Mouse (Mus musculus) embryonic stem cell, embryonic (primary cell): ENCODE measurements around the gene Cyfip2.

Experiments
- CTCF ChIA-PET, 4 experiments: fragments of 300-600 bp in 2 of 4; fragments of 350-600 bp in 2 of 4; sonication (Branson Sonifier 250); formaldehyde crosslinking; loops; one replicate each; lab custom pipeline; 2022; ENCODE audit warnings: inconsistent platforms in 2 of 4; lab: Charles Lee
- POLR2A ChIA-PET, 4 experiments: fragments of 300-600 bp in 2 of 4; fragments of 350-600 bp in 2 of 4; sonication (Branson Sonifier 250); formaldehyde crosslinking; loops; one replicate each; lab custom pipeline; 2022; ENCODE audit warnings: antibody characterized with exemption in 4 of 4, inconsistent platforms in 1 of 4; lab: Charles Lee

Cyfip2 gene

GRCm38 (mm10) chr11:46309808-46310555, 2.7 kb downstream of the Cyfip2 start:
- POLR2A ChIA-PET: interaction anchor here in 2 of 4 experiments (0.6 to 0.8 kb wide), 2 partner anchors 33 to 60 kb away, joined by 3 read pairs; no protein-coding TSS in a partner anchor
- CTCF ChIA-PET: interaction anchor here in 1 of 4 experiments (0.5 to 4.4 kb wide), 2 partner anchors 15 to 33 kb away, joined by 3 to 19 read pairs; no protein-coding TSS in a partner anchor

DNA sequence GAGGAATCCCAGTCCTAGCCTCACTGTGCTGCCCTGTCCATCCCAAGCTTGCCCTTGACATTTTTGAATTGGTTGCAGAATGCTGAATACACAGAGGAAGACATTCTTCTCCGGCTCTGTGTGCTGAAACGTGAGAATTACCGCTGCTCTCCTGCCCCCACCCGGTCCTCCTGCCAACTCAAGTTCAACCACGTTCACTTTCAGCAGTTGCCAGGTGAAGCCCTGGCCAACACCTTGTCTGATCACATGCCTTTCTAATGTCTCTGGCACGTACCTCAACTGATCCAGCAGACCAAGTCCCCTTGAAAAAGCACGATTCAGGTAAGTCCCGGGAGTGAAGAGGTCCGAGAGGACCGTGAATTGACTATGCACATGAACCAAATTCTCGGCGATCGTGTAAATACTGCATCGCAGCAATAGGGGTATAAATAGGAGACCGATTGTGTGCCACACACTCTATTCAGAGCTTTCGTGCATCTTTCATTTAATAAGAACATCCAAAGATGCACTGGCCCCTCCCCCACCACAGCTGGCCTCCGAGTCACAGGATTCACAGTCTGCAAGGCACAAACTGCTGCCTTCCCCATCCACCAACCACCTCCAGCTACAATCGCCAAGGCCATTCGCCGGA, 3.4 kb downstream of the Cyfip2 start:
- POLR2A ChIA-PET: interaction anchor here in 1 of 4 experiments (0.8 kb wide), 1 partner anchor 32 kb away, joined by 3 read pairs; no protein-coding TSS in a partner anchor

GRCm38 (mm10) chr11:46308271-46308974, 4.2 kb downstream of the Cyfip2 start:
- POLR2A ChIA-PET: no interaction called here

More for the DNA sequence above, 3.4 kb downstream of the Cyfip2 start:
- CTCF ChIA-PET: interaction anchor here in 2 of 4 experiments (0.5 to 4.4 kb wide), 3 partner anchors 15 to 72 kb away, joined by 3 to 19 read pairs (median 3); no protein-coding TSS in a partner anchor

GRCm38 (mm10) chr11:46307768-46308167, 4.9 kb downstream of the Cyfip2 start:
- POLR2A ChIA-PET: no interaction called here

More at GRCm38 (mm10) chr11:46308271-46308974, 4.2 kb downstream of the Cyfip2 start:
- CTCF ChIA-PET: interaction anchor here in 1 of 4 experiments (1.3 kb wide), 1 partner anchor 32 kb away, joined by 4 read pairs; no protein-coding TSS in a partner anchor

GRCm38 (mm10) chr11:46306776-46307175, 5.9 kb downstream of the Cyfip2 start:
- CTCF ChIA-PET: interaction anchor here in 1 of 4 experiments (1.0 kb wide), 1 partner anchor 30 kb away, joined by 3 read pairs; no protein-coding TSS in a partner anchor
- POLR2A ChIA-PET: no interaction called here

More at GRCm38 (mm10) chr11:46307768-46308167, 4.9 kb downstream of the Cyfip2 start:
- CTCF ChIA-PET: interaction anchor here in 1 of 4 experiments (1.3 kb wide), 1 partner anchor 31 kb away, joined by 4 read pairs; no protein-coding TSS in a partner anchor

- CTCF ChIA-PET: interaction anchor here in 2 of 4 experiments (0.6 to 1.0 kb wide), 2 partner anchors 29 to 100 kb away, joined by 3 to 4 read pairs; no protein-coding TSS in a partner anchor
- POLR2A ChIA-PET: interaction anchor here in 1 of 4 experiments (0.5 to 0.8 kb wide), 3 partner anchors 13 to 327 kb away, joined by 3 read pairs; no protein-coding TSS in a partner anchor
These were observed 6.7 kb downstream of the Cyfip2 start for GRCm38 (mm10) chr11:46305881-46306520.

DNA sequence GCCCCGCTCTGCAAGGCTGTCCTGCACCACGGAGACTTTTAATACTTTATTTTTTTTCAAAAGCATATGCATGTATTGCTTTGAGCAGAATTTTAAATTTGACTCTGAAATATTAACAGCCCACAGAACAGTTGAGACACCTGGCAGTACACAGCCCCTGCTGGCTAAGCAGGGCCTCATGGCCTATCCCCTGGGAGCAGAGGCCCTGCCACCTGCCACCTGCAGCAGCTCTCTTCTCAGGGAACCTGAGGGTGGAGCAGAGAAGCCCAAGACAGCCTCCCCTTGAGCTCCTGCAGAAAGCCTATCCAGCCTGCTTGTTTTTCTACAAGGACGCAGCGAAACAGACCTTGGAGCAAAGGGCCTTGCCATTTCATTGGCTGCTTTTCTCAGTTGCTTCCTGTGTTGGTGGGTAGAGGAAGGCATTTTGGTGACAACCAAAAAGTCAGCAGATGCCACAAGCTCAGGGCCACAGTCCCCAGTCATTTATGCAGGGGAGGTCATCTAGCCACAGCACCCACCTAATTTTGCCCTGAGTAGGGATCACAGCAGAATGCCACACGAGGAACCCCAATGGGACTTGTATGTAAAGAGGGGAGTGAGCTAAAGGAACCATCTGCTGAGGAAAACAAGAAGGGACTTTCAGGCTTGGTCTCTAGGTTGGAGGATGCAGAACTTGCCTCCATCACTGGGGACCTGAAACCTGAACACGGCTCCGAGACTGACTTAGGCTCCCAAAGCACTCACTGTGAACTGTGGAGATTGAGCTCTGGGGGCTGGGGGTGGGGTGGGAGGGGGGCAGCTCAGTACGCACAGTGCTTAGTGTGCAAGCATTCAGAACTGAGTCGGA, 7.6 kb downstream of the Cyfip2 start:
- POLR2A ChIA-PET: interaction anchor here in 3 of 4 experiments (0.6 to 1.0 kb wide), 3 partner anchors 8 to 62 kb away, joined by 3 read pairs; partner anchors contain the start of gene Cyfip2 (in 1 of the 3)
- CTCF ChIA-PET: interaction anchor here in 3 of 4 experiments (0.5 to 1.3 kb wide), 4 partner anchors 30 to 1724 kb away, joined by 3 to 7 read pairs (median 4); no protein-coding TSS in a partner anchor

GRCm38 (mm10) chr11:46304093-46304492, 8.6 kb downstream of the Cyfip2 start:
- POLR2A ChIA-PET: interaction anchor here in 1 of 4 experiments (0.6 to 1.0 kb wide), 2 partner anchors 9 to 1430 kb away, joined by 3 read pairs; partner anchors contain the start of gene Cyfip2
- CTCF ChIA-PET: interaction anchor here in 2 of 4 experiments (0.5 to 1.3 kb wide), 2 partner anchors 29 to 46 kb away, joined by 3 to 5 read pairs; no protein-coding TSS in a partner anchor

DNA sequence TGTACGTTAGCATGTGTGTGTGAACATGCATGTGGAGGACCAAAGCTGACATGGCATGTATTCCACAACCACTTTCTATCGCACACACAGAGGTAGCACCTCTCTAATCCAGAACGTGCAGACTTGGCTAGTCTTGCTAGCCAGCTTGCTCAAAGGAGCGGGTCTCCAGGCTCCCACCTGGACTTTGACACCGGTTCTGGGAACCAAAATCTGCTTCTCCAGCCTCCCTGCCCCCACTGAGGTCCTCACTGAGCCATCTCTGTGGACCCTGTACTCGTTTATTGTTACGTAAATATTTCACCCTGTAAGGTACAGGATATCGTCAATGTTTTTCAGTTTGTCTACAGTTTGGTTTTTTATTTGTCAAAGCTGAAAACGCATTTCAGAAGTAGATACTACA, 10.2 kb downstream of the Cyfip2 start:
- POLR2A ChIA-PET: no interaction called here
- CTCF ChIA-PET: interaction anchor here in 3 of 4 experiments (0.6 to 2.0 kb wide), 3 partner anchors 10 to 45 kb away, joined by 3 to 6 read pairs (median 6); partner anchors contain the start of gene Cyfip2 (in 1 of the 3)

GRCm38 (mm10) chr11:46301579-46302248, 10.9 kb downstream of the Cyfip2 start:
- POLR2A ChIA-PET: interaction anchor here in 3 of 4 experiments (0.6 to 1.2 kb wide), 5 partner anchors 9 to 11 kb away, joined by 3 read pairs; partner anchors contain the start of gene Cyfip2 (in 1 of the 3)

GRCm38 (mm10) chr11:46299901-46300300, 12.8 kb downstream of the Cyfip2 start:
- ChIA-PET POLR2A (interaction anchor here in 3 of 4 experiments (0.6 to 1.1 kb wide), 4 partner anchors 11 to 909 kb away, joined by 3 read pairs; partner anchors contain the start of gene Lsm11 (in 1 of the 3)), CTCF (interaction anchor here in 2 of 4 experiments (1.1 to 2.5 kb wide), 5 partner anchors 11 to 42 kb away, joined by 3 to 13 read pairs (median 3); no protein-coding TSS in a partner anchor)

More at GRCm38 (mm10) chr11:46301579-46302248, 10.9 kb downstream of the Cyfip2 start:
- CTCF ChIA-PET: interaction anchor here (0.7 to 2.5 kb wide), 5 partner anchors 11 to 43 kb away, joined by 4 to 13 read pairs (median 6); partner anchors contain the start of gene Cyfip2 (in 1 of the 4)

- ChIA-PET POLR2A (interaction anchor here in 2 of 4 experiments (0.6 to 1.1 kb wide), 2 partner anchors 12 to 354 kb away, joined by 3 read pairs; partner anchors contain the start of gene Lsm11 (in 1 of the 2)), CTCF (interaction anchor here in 2 of 4 experiments (1.5 to 2.5 kb wide), 4 partner anchors 13 to 41 kb away, joined by 3 to 13 read pairs (median 4); no protein-coding TSS in a partner anchor)
These were observed 13.5 kb downstream of the Cyfip2 start for GRCm38 (mm10) chr11:46298889-46299785.

- CTCF ChIA-PET: interaction anchor here in 1 of 4 experiments (2.9 kb wide), 1 partner anchor 18 kb away, joined by 12 read pairs; no protein-coding TSS in a partner anchor
- POLR2A ChIA-PET: interaction anchor here in 1 of 4 experiments (0.6 kb wide), 1 partner anchor 368 kb away, joined by 3 read pairs; no protein-coding TSS in a partner anchor
These were observed 18.3 kb downstream of the Cyfip2 start for GRCm38 (mm10) chr11:46294390-46294789.

DNA sequence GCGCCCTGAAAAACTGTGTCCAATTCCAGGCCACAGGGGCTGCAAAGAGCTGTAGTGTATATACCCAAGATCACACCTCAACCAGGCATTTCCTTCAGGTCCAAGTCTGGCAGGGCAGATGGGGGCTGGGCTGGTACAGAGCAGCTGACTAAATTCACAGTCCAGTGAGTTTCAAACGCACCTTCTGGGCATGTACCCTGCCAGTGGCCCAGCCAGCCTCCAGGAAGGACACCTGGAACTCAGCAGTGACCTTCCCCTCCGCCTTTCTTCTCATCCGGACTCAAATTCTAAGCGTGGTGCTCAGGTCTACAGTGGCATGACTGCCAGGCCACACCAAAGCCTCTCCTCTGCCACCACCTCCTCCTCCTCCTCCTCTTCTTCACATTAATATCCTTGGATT, 19.2 kb downstream of the Cyfip2 start:
- CTCF ChIA-PET: interaction anchor here in 1 of 4 experiments (2.9 kb wide), 1 partner anchor 17 kb away, joined by 12 read pairs; no protein-coding TSS in a partner anchor

More for the DNA sequence above, 19.2 kb downstream of the Cyfip2 start:
- POLR2A ChIA-PET: interaction anchor here in 1 of 4 experiments (0.7 kb wide), 1 partner anchor 18 kb away, joined by 3 read pairs; no protein-coding TSS in a partner anchor
